Mouse (Mus musculus) heart, adult 2 months (tissue): Measurements from ENCODE around the gene Itga9.

ENCODE experiments used
- CTCF ChIP-seq: fragments of 200-600 bp; IDR thresholded peaks from 2 replicates; pipeline ENCODE4 v1.8.1; 2022; ENCODE audit warnings: antibody characterized with exemption, mild to moderate bottlenecking, moderate library complexity
- POLR2A ChIP-seq: fragments of 200-500 bp; IDR thresholded peaks from 2 replicates; pipeline ENCODE4 v1.6.1; 2011; ENCODE audit warnings: mild to moderate bottlenecking, low read depth, low read length, control low read depth; ENCODE audit not compliant: insufficient read depth

GRCm38 (mm10) chr9:118666069-118666468 lies 59.6 kb downstream of the Itga9 start:
- no peak for TF ChIP-seq POLR2A
- no peak for TF ChIP-seq CTCF
